Mouse (Mus musculus) thymus, adult 2 months (tissue): ENCODE results near the gene Foxj1.

Experiments used
- CTCF ChIP-seq: fragments of 200-500 bp; IDR thresholded peaks from 2 replicates; pipeline ENCODE4 v1.5.1; 2012; ENCODE audit warnings: mild to moderate bottlenecking, control low read depth, low read length, moderate library complexity, borderline replicate concordance; ENCODE audit not compliant: control insufficient read depth, poor library complexity, insufficient read depth; ENCODE audit errors: extremely low read depth
- POLR2A ChIP-seq: fragments of 200-500 bp; IDR thresholded peaks from 2 replicates; pipeline ENCODE4 v1.6.1; 2012; ENCODE audit warnings: mild to moderate bottlenecking, low read length, control low read depth, moderate library complexity; ENCODE audit not compliant: control insufficient read depth, poor library complexity, insufficient read depth; ENCODE audit errors: extremely low read depth

- TF ChIP-seq POLR2A (no peak), CTCF (no peak)
Measured at GRCm38 (mm10) chr11:116332983-116333270, 2.3 kb downstream of the Foxj1 start.
